Mouse (Mus musculus): ENCODE results near the gene Gsx1. TPM values are rescaled to one million over a fixed set of nuclear protein-coding genes. Genes with fewer than 3 reads are reported as not detected.

The Gsx1 gene
- polyA plus RNA-seq, 1 experiment from 2014 or later = 8.9 TPM

- Histone ChIP-seq H3K4me2 (ENCODE audit: low read depth, low read length, severe bottlenecking) (no peak overlapping the region), H3K9me3 (ENCODE audit: control insufficient read depth, low read length) (no peaks in the 10 kb centered on the region), H3K4me1 (replicated peaks; ENCODE audit: control insufficient read depth, insufficient read depth, low read length) (no peaks in the 10 kb centered on the region), H3K27me3 (ENCODE audit: control insufficient read depth, insufficient read depth, low read length) (peaks cover 12% of the 10 kb centered on the region; the same call in 1 of the 2 replicates), H3K4me3 (ENCODE audit: low read depth, low read length) (no peak overlapping the region), H3K9ac (ENCODE audit: low read length) (no peak overlapping the region), H3K27ac (ENCODE audit: low read depth, low read length) (no peak overlapping the region), H3K36me3 (ENCODE audit: control insufficient read depth, insufficient read depth, low read length) (no peaks in the 10 kb centered on the region)
- WGBS = 83% methylated on average over 6 of the region's 6 CpGs
- ATAC-seq (replicated peaks; ENCODE audit: low FRiP score) (no peak), DNase-seq (ENCODE audit: low spot score) (no peak)
These were observed 23.4 kb upstream of the Gsx1 start for GRCm38 (mm10) chr5:147165060-147165459.

- ATAC-seq (replicated peaks; ENCODE audit: low FRiP score) (no peak), DNase-seq (ENCODE audit: low spot score) (no peak)
- Histone ChIP-seq H3K36me3 (ENCODE audit: control insufficient read depth, insufficient read depth, low read length) (no peaks in the 10 kb centered on the region), H3K9me3 (ENCODE audit: control insufficient read depth, low read length) (no peaks in the 10 kb centered on the region), H3K27ac (ENCODE audit: low read depth, low read length) (no peak overlapping the region), H3K4me3 (ENCODE audit: low read depth, low read length) (no peak overlapping the region), H3K9ac (ENCODE audit: low read length) (no peak overlapping the region), H3K4me1 (replicated peaks; ENCODE audit: control insufficient read depth, insufficient read depth, low read length) (no peaks in the 10 kb centered on the region), H3K27me3 (ENCODE audit: control insufficient read depth, insufficient read depth, low read length) (peaks cover 2% of the 10 kb centered on the region; the same call in 1 of the 2 replicates), H3K4me2 (ENCODE audit: low read depth, low read length, severe bottlenecking) (no peak overlapping the region)
- WGBS = 93% methylated on average over 7 of the region's 7 CpGs
These were observed 18.4 kb upstream of the Gsx1 start for GRCm38 (mm10) chr5:147170088-147170487.

- DNase-seq (ENCODE audit: low spot score) (no peak), ATAC-seq (replicated peaks; ENCODE audit: low FRiP score) (no peak)
- Histone ChIP-seq H3K4me3 (ENCODE audit: low read depth, low read length) (no peak overlapping the region), H3K4me2 (ENCODE audit: low read depth, low read length, severe bottlenecking) (no peak overlapping the region), H3K9me3 (ENCODE audit: control insufficient read depth, low read length) (no peaks in the 10 kb centered on the region), H3K36me3 (ENCODE audit: control insufficient read depth, insufficient read depth, low read length) (no peaks in the 10 kb centered on the region), H3K27ac (ENCODE audit: low read depth, low read length) (no peak overlapping the region), H3K27me3 (ENCODE audit: control insufficient read depth, insufficient read depth, low read length) (no peaks in the 10 kb centered on the region), H3K4me1 (replicated peaks; ENCODE audit: control insufficient read depth, insufficient read depth, low read length) (no peaks in the 10 kb centered on the region), H3K9ac (ENCODE audit: low read length) (no peak overlapping the region)
- WGBS = 89% methylated on average over 3 of the region's 3 CpGs
These were observed 14.4 kb upstream of the Gsx1 start for GRCm38 (mm10) chr5:147174046-147174445.

- WGBS = 11% methylated on average over 18 of the region's 19 CpGs
- H3K27ac ChIP-seq (ENCODE audit: low read depth, low read length) = no peak overlapping the region
These were observed 3.2 kb upstream of the Gsx1 start for GRCm38 (mm10) chr5:147185174-147185915.

GRCm38 (mm10) chr5:147186001-147186431 is 2.5 kb upstream of the Gsx1 start:
- no peak overlapping the region for H3K27ac ChIP-seq (ENCODE audit: low read depth, low read length)
- H3K4me3 ChIP-seq (ENCODE audit: low read depth, low read length) = peak overlapping the region; percentile 27
- ATAC-seq (replicated peaks; ENCODE audit: low FRiP score) (no peak), DNase-seq (ENCODE audit: low spot score) (peak; percentile 72)
- peaks cover 22% of the 10 kb centered on the region for H3K4me1 ChIP-seq (replicated peaks; ENCODE audit: control insufficient read depth, insufficient read depth, low read length)
- peak overlapping the region; percentile 29; the same call in 1 of the 2 replicates for H3K9ac ChIP-seq (ENCODE audit: low read length)
- WGBS = under 1% methylated on average over 26 of the region's 26 CpGs
- peak overlapping the region; percentile 53 for H3K4me2 ChIP-seq (ENCODE audit: low read depth, low read length, severe bottlenecking)
- peaks cover 5% of the 10 kb centered on the region for H3K9me3 ChIP-seq (ENCODE audit: control insufficient read depth, low read length)
- H3K36me3 ChIP-seq (ENCODE audit: control insufficient read depth, insufficient read depth, low read length) = no peaks in the 10 kb centered on the region
- H3K27me3 ChIP-seq (ENCODE audit: control insufficient read depth, insufficient read depth, low read length) = peaks cover 66% of the 10 kb centered on the region

More at GRCm38 (mm10) chr5:147185174-147185915, 3.2 kb upstream of the Gsx1 start:
- no peak for ATAC-seq (replicated peaks; ENCODE audit: low FRiP score)
- Histone ChIP-seq H3K9me3 (ENCODE audit: control insufficient read depth, low read length) (peaks cover 5% of the 10 kb centered on the region), H3K4me2 (ENCODE audit: low read depth, low read length, severe bottlenecking) (peak overlapping the region; percentile 53), H3K36me3 (ENCODE audit: control insufficient read depth, insufficient read depth, low read length) (no peaks in the 10 kb centered on the region), H3K4me1 (replicated peaks; ENCODE audit: control insufficient read depth, insufficient read depth, low read length) (peaks cover 22% of the 10 kb centered on the region), H3K27me3 (ENCODE audit: control insufficient read depth, insufficient read depth, low read length) (peaks cover 59% of the 10 kb centered on the region), H3K9ac (ENCODE audit: low read length) (no peak overlapping the region), H3K4me3 (ENCODE audit: low read depth, low read length) (peak overlapping the region; percentile 27)
- no peak for DNase-seq (ENCODE audit: low spot score)

GRCm38 (mm10) chr5:147186781-147187551 is 1.5 kb upstream of the Gsx1 start:
- DNase-seq (ENCODE audit: low spot score) (peak; percentile 74), ATAC-seq (replicated peaks; ENCODE audit: low FRiP score) (peak; percentile 40; the same call in 1 of the 2 replicates)
- peak overlapping the region; percentile 27 for H3K4me3 ChIP-seq (ENCODE audit: low read depth, low read length)
- peaks cover 22% of the 10 kb centered on the region for H3K4me1 ChIP-seq (replicated peaks; ENCODE audit: control insufficient read depth, insufficient read depth, low read length)
- H3K36me3 ChIP-seq (ENCODE audit: control insufficient read depth, insufficient read depth, low read length) = no peaks in the 10 kb centered on the region
- under 1% methylated on average over 36 of the region's 37 CpGs for WGBS
- peaks cover 73% of the 10 kb centered on the region for H3K27me3 ChIP-seq (ENCODE audit: control insufficient read depth, insufficient read depth, low read length)
- peaks cover 5% of the 10 kb centered on the region for H3K9me3 ChIP-seq (ENCODE audit: control insufficient read depth, low read length)
- H3K9ac ChIP-seq (ENCODE audit: low read length) = no peak overlapping the region
- peak overlapping the region; percentile 53 for H3K4me2 ChIP-seq (ENCODE audit: low read depth, low read length, severe bottlenecking)
- H3K27ac ChIP-seq (ENCODE audit: low read depth, low read length) = no peak overlapping the region

- Histone ChIP-seq H3K9me3 (ENCODE audit: control insufficient read depth, low read length) (peaks cover 5% of the 10 kb centered on the region), H3K4me2 (ENCODE audit: low read depth, low read length, severe bottlenecking) (peak overlapping the region; percentile 53), H3K27ac (ENCODE audit: low read depth, low read length) (no peak overlapping the region), H3K4me1 (replicated peaks; ENCODE audit: control insufficient read depth, insufficient read depth, low read length) (peaks cover 22% of the 10 kb centered on the region), H3K27me3 (ENCODE audit: control insufficient read depth, insufficient read depth, low read length) (peaks cover 80% of the 10 kb centered on the region), H3K36me3 (ENCODE audit: control insufficient read depth, insufficient read depth, low read length) (no peaks in the 10 kb centered on the region), H3K9ac (ENCODE audit: low read length) (no peak overlapping the region), H3K4me3 (ENCODE audit: low read depth, low read length) (peak overlapping the region; percentile 27)
- no peak for ATAC-seq (replicated peaks; ENCODE audit: low FRiP score)
- DNase-seq (ENCODE audit: low spot score) = no peak
- WGBS = under 1% methylated on average over 25 of the region's 25 CpGs
These were observed 835 bp upstream of the Gsx1 start for GRCm38 (mm10) chr5:147187552-147188170.

GRCm38 (mm10) chr5:147189156-147189555 is 660 bp downstream of the Gsx1 start:
- under 1% methylated on average over 28 of the region's 28 CpGs for WGBS
- H3K9me3 ChIP-seq (ENCODE audit: control insufficient read depth, low read length) = no peaks in the 10 kb centered on the region
- H3K36me3 ChIP-seq (ENCODE audit: control insufficient read depth, insufficient read depth, low read length) = no peaks in the 10 kb centered on the region
- H3K4me3 ChIP-seq (ENCODE audit: low read depth, low read length) = peak overlapping the region; percentile 31
- H3K4me2 ChIP-seq (ENCODE audit: low read depth, low read length, severe bottlenecking) = peak overlapping the region; percentile 48
- H3K4me1 ChIP-seq (replicated peaks; ENCODE audit: control insufficient read depth, insufficient read depth, low read length) = peaks cover 22% of the 10 kb centered on the region
- no peak overlapping the region for H3K27ac ChIP-seq (ENCODE audit: low read depth, low read length)
- peaks cover 91% of the 10 kb centered on the region for H3K27me3 ChIP-seq (ENCODE audit: control insufficient read depth, insufficient read depth, low read length)
- peak; percentile 49 for ATAC-seq (replicated peaks; ENCODE audit: low FRiP score)
- DNase-seq (ENCODE audit: low spot score) = no peak
- H3K9ac ChIP-seq (ENCODE audit: low read length) = peak overlapping the region; percentile 27; the same call in 1 of the 2 replicates
